Mouse (Mus musculus) testis, postnatal 10 days (tissue): ENCODE measurements around the gene Gm45837.

Experiments used
- DNase-seq: peaks from one replicate; pipeline ENCODE4 v3.0.0; 2021; ENCODE audit warnings: low spot score

Gm45837 gene

GRCm38 (mm10) chr7:101443093-101443492, 32.4 kb downstream of the Gm45837 start:
- DNase-seq = no peak

- DNase-seq = no peak
Measured at GRCm38 (mm10) chr7:101444211-101444610, 33.5 kb downstream of the Gm45837 start.

GRCm38 (mm10) chr7:101449855-101450254, 39.2 kb downstream of the Gm45837 start:
- DNase-seq = no peak

- peak; percentile 95 for DNase-seq
Measured at GRCm38 (mm10) chr7:101450422-101451401, 40.0 kb downstream of the Gm45837 start.

GRCm38 (mm10) chr7:101452669-101453068, 42.0 kb downstream of the Gm45837 start:
- DNase-seq = no peak

- no peak for DNase-seq
Measured at GRCm38 (mm10) chr7:101453296-101453695, 42.6 kb downstream of the Gm45837 start.

- no peak for DNase-seq
Measured at GRCm38 (mm10) chr7:101453725-101454124, 43.0 kb downstream of the Gm45837 start.

GRCm38 (mm10) chr7:101454479-101454878, 43.8 kb downstream of the Gm45837 start:
- no peak for DNase-seq

GRCm38 (mm10) chr7:101455141-101455540, 44.5 kb downstream of the Gm45837 start:
- DNase-seq = no peak

GRCm38 (mm10) chr7:101456318-101456717, 45.6 kb downstream of the Gm45837 start:
- no peak for DNase-seq

GRCm38 (mm10) chr7:101456789-101457188, 46.1 kb downstream of the Gm45837 start:
- DNase-seq = no peak

GRCm38 (mm10) chr7:101457283-101457682, 46.6 kb downstream of the Gm45837 start:
- no peak for DNase-seq

- no peak for DNase-seq
Measured at GRCm38 (mm10) chr7:101457801-101458200, 47.1 kb downstream of the Gm45837 start.

GRCm38 (mm10) chr7:101458278-101458781, 47.6 kb downstream of the Gm45837 start:
- no peak for DNase-seq

- no peak for DNase-seq
Measured at GRCm38 (mm10) chr7:101459305-101459813, 48.7 kb downstream of the Gm45837 start.

- no peak for DNase-seq
Measured at GRCm38 (mm10) chr7:101459923-101460607, 49.4 kb downstream of the Gm45837 start.

- no peak for DNase-seq
Measured at GRCm38 (mm10) chr7:101460608-101460957, 49.9 kb downstream of the Gm45837 start.

- no peak for DNase-seq
Measured at GRCm38 (mm10) chr7:101461571-101461970, 50.9 kb downstream of the Gm45837 start.

GRCm38 (mm10) chr7:101462327-101463068, 51.8 kb downstream of the Gm45837 start:
- no peak for DNase-seq

GRCm38 (mm10) chr7:101463665-101464271, 53.1 kb downstream of the Gm45837 start:
- no peak for DNase-seq

GRCm38 (mm10) chr7:101464927-101465326, 54.2 kb downstream of the Gm45837 start:
- DNase-seq = no peak
